Mouse (Mus musculus) forebrain, embryonic 10.5 days (tissue): ENCODE measurements around the gene Yeats2. TPM values are rescaled to one million over a fixed set of nuclear protein-coding genes. Genes with fewer than 3 reads are reported as not detected.
"Not testable (repeated sequence)": the region's sequence is repeated elsewhere in the genome, so short reads cannot be mapped to it uniquely, and the experiment has no call there.

Source experiments
- DNase-seq: peaks from one replicate; pipeline ENCODE4 v3.0.0-alpha.2; 2017; ENCODE audit warnings: low spot score; ENCODE audit errors: extremely low spot score
- H3K27ac ChIP-seq: fragments of 300-500 bp; sonication (generic); 2 replicates; pipeline ENCODE4 v1.5.1; 2016; ENCODE audit warnings: mild to moderate bottlenecking
- H3K27me3 ChIP-seq: fragments of 300-500 bp; sonication (generic); 2 replicates; pipeline ENCODE4 v1.6.1; 2016; ENCODE audit warnings: mild to moderate bottlenecking; ENCODE audit not compliant: poor library complexity, severe bottlenecking
- H3K36me3 ChIP-seq: fragments of 300-500 bp; sonication (generic); replicated peaks from 2 replicates; pipeline ENCODE4 v1.6.1; 2016; ENCODE audit warnings: mild to moderate bottlenecking, moderate library complexity
- H3K4me1 ChIP-seq: fragments of 300-500 bp; sonication (generic); 2 replicates; pipeline ENCODE4 v1.6.1; 2016
- H3K4me3 ChIP-seq: fragments of 300-500 bp; sonication (generic); 2 replicates; pipeline ENCODE4 v1.5.1; 2016; ENCODE audit warnings: mild to moderate bottlenecking, moderate library complexity
- H3K9me3 ChIP-seq: fragments of 300-500 bp; sonication (generic); 2 replicates; pipeline ENCODE4 v1.6.1; 2016; ENCODE audit warnings: mild to moderate bottlenecking, moderate library complexity
- WGBS: fragments of 180-500 bp; shearing (Covaris S2); methylation state at CpG from one replicate; pipeline ENCODE4 v1.1.7; 2016; 5-methylcytosine and 5-hydroxymethylcytosine counted together
- polyA plus RNA-seq: library from polyadenylated mRNA; unstranded; fragments of >200 nt; fragmentation: Nextera tagmentation; extraction: Ambion mirVana; gene quantifications from 2 replicates; pipeline ENCODE4 v1.2.1, GENCODE M21; 2016

Gene Yeats2
- 40.1 and 41.2 TPM in 2 replicates for polyA plus RNA-seq

- Histone ChIP-seq H3K4me1 (peaks cover 15% of the 10 kb centered on the region), H3K27me3 (no peaks in the 10 kb centered on the region), H3K27ac (peak within 1 kb of the TSS; percentile 99), H3K4me3 (peak within 1 kb of the TSS; percentile 86), H3K9me3 (peaks cover 6% of the 10 kb centered on the region; the same call in 1 of the 2 replicates), H3K36me3 (peaks cover 33% of the 10 kb centered on the region)
- DNase-seq: peak; percentile 78
- WGBS: 2% methylated on average over 87 of the region's 92 CpGs
Observed at GRCm38 (mm10) chr16:20140772-20141531, at the start of gene Yeats2. TSS of gene Yeats2 (plus strand) at chr16:20141063.

DNA sequence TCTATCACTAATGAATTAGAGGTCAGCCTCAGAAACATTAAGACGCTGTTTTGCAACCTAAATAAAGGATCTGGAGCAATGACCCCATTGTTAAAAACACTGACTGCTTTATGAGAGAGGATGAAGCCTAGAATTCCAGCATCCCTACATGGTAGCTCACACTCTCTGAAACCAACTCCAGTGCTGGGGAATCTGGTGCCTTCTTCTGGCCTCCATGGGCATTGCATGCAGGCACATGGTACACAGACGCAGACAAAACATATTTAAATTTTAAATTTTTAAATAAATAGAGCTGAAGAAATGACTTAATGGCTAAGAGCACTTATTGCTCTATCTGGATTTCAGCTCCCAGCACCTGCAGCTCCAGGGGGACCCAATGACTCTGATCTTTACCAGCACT is 44.9 kb upstream of the Yeats2 start:
- WGBS: 86% methylated on average over 2 of the region's 2 CpGs
- Histone ChIP-seq H3K4me3 (no peak overlapping the region), H3K36me3 (no peaks in the 10 kb centered on the region; the same call in 1 of the 2 replicates), H3K9me3 (no peaks in the 10 kb centered on the region), H3K27me3 (no peaks in the 10 kb centered on the region), H3K4me1 (peaks cover 3% of the 10 kb centered on the region), H3K27ac (no peak overlapping the region)
- no peak for DNase-seq

GRCm38 (mm10) chr16:20097069-20097710 is 43.7 kb upstream of the Yeats2 start, which contains the start of gene Klhl24:
TSS of gene Klhl24 (plus strand) at chr16:20097542.
- Histone ChIP-seq H3K9me3 (no peaks in the 10 kb centered on the region), H3K36me3 (no peaks in the 10 kb centered on the region; the same call in 1 of the 2 replicates), H3K4me3 (peak within 1 kb of the TSS; percentile 96), H3K4me1 (no peaks in the 10 kb centered on the region; the same call in 1 of the 2 replicates), H3K27me3 (no peaks in the 10 kb centered on the region), H3K27ac (peak within 1 kb of the TSS; percentile 98)
- WGBS: 2% methylated on average over 29 of the region's 29 CpGs
- peak; percentile 92 for DNase-seq

GRCm38 (mm10) chr16:20097711-20098374 is 43.0 kb upstream of the Yeats2 start:
- no peaks in the 10 kb centered on the region for H3K27me3 ChIP-seq
- H3K9me3 ChIP-seq: peaks cover 4% of the 10 kb centered on the region; the same call in 1 of the 2 replicates
- H3K4me1 ChIP-seq: no peaks in the 10 kb centered on the region; the same call in 1 of the 2 replicates
- H3K4me3 ChIP-seq: peak overlapping the region; percentile 96
- peaks cover 5% of the 10 kb centered on the region; the same call in 1 of the 2 replicates for H3K36me3 ChIP-seq
- H3K27ac ChIP-seq: peak overlapping the region; percentile 98
- WGBS: under 1% methylated on average over 61 of the region's 61 CpGs
- peak; percentile 92 for DNase-seq

DNA sequence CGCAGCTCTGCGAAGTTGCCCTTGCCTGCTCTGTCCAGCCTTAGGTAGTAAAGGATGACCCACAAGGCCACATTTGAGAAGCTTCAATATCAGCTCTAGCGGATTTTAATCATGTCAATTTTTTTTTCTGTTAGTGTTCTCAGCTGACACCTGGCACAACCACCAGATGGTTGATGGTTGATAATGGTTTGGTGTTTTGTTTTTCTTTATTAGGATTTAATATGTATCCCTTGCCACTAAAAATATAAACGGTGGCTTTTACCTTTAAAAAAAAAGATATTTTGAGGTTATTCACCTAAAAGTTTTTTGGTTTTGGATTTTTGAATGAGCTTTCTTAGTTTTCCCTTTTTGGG is 42.5 kb upstream of the Yeats2 start:
- Histone ChIP-seq H3K36me3 (peaks cover 10% of the 10 kb centered on the region), H3K9me3 (peaks cover 9% of the 10 kb centered on the region), H3K4me3 (peak overlapping the region; percentile 96), H3K27me3 (no peaks in the 10 kb centered on the region), H3K27ac (peak overlapping the region; percentile 98), H3K4me1 (no peaks in the 10 kb centered on the region; the same call in 1 of the 2 replicates)
- DNase-seq: no peak
- 7% methylated on average over 4 of the region's 4 CpGs for WGBS

- H3K36me3 ChIP-seq: peaks cover 17% of the 10 kb centered on the region
- H3K4me1 ChIP-seq: no peaks in the 10 kb centered on the region; the same call in 1 of the 2 replicates
- H3K27ac ChIP-seq: no peak overlapping the region
- WGBS: 95% methylated on average over 6 of the region's 6 CpGs
- H3K9me3 ChIP-seq: peaks cover 16% of the 10 kb centered on the region
- peak overlapping the region; percentile 96; the same call in 1 of the 2 replicates for H3K4me3 ChIP-seq
- no peaks in the 10 kb centered on the region for H3K27me3 ChIP-seq
- DNase-seq: no peak
Observed at GRCm38 (mm10) chr16:20098866-20099629, 41.8 kb upstream of the Yeats2 start.

DNA sequence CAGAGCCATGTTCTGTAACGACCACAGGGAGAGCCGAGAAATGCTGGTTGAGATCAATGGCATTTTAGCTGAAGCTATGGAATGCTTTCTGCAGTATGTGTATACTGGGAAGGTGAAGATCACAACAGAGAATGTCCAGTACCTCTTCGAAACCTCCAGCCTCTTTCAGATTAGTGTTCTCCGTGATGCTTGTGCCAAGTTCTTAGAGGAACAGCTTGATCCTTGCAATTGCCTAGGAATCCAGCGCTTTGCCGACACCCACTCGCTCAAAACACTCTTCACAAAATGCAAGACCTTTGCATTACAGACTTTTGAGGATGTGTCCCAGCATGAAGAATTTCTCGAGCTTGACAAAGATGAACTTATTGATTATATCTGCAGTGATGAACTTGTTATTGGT is 33.9 kb upstream of the Yeats2 start:
- H3K27me3 ChIP-seq: no peaks in the 10 kb centered on the region
- no peak overlapping the region for H3K4me3 ChIP-seq
- peaks cover 34% of the 10 kb centered on the region for H3K9me3 ChIP-seq
- peaks cover 84% of the 10 kb centered on the region for H3K36me3 ChIP-seq
- 97% methylated on average over 8 of the region's 8 CpGs for WGBS
- H3K4me1 ChIP-seq: no peaks in the 10 kb centered on the region
- no peak overlapping the region for H3K27ac ChIP-seq
- DNase-seq: no peak

DNA sequence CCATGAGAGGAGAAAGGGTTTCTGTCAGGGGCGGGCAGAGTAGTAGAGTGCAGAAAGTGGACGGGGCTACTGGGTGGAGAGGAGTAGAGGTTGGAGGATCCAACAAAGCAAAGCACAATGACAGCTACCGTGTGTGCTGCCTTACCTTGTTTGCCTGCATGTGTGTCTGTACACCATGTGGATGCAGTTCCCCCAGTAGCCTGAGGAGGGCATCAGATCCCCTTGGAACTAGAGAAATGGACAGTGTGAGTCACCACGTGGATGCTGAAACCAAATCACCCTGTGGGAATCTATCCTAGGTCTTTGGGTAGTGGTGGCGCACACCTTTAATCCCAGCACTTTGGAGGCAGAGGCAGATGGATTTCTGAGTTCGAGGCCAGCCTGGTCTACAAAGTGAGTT is 31.9 kb upstream of the Yeats2 start:
- Histone ChIP-seq H3K9me3 (peaks cover 19% of the 10 kb centered on the region), H3K4me3 (no peak overlapping the region), H3K4me1 (no peaks in the 10 kb centered on the region), H3K27ac (no peak overlapping the region), H3K27me3 (no peaks in the 10 kb centered on the region), H3K36me3 (peaks cover 84% of the 10 kb centered on the region)
- DNase-seq: no peak
- WGBS: 95% methylated on average over 6 of the region's 6 CpGs

GRCm38 (mm10) chr16:20112649-20113048 is 28.2 kb upstream of the Yeats2 start:
- Histone ChIP-seq H3K27ac (no peak overlapping the region), H3K4me1 (peaks cover 6% of the 10 kb centered on the region), H3K9me3 (peaks cover 9% of the 10 kb centered on the region; the same call in 1 of the 2 replicates), H3K4me3 (no peak overlapping the region), H3K36me3 (peaks cover 77% of the 10 kb centered on the region), H3K27me3 (peaks cover 21% of the 10 kb centered on the region; the same call in 1 of the 2 replicates)
- DNase-seq: no peak
- 91% methylated on average over 2 of the region's 2 CpGs for WGBS

DNA sequence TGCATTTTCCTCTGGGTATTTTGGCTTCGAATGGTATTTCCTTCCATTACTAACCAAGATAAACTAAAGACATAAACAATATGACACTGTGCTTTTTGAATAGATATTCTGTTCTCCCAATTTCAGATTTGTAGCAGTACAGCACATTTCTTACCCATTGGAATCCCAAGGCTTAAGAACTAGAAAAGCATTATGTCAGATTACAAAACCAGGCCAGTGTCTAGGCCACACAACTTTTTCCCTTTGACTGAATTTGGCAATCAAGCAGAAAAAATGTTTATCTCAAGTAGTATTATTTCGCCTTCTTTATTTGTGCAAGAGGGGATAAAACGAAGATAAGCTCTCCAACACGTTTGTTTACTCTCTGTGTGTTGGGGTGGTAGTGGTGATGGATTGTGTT is 24.8 kb upstream of the Yeats2 start:
- no peak for DNase-seq
- H3K27me3 ChIP-seq: peaks cover 41% of the 10 kb centered on the region; the same call in 1 of the 2 replicates
- H3K4me1 ChIP-seq: peaks cover 26% of the 10 kb centered on the region
- H3K27ac ChIP-seq: no peak overlapping the region
- 81% methylated on average over 4 of the region's 4 CpGs for WGBS
- no peak overlapping the region for H3K4me3 ChIP-seq
- H3K36me3 ChIP-seq: peaks cover 70% of the 10 kb centered on the region
- no peaks in the 10 kb centered on the region for H3K9me3 ChIP-seq

GRCm38 (mm10) chr16:20126319-20126883 is 14.5 kb upstream of the Yeats2 start:
- H3K4me3 ChIP-seq, H3K27ac ChIP-seq, DNase-seq, H3K27me3 ChIP-seq, H3K4me1 ChIP-seq, H3K9me3 ChIP-seq: not testable (repeated sequence)
- 89% methylated on average over 10 of the region's 10 CpGs for WGBS
- H3K36me3 ChIP-seq: peaks cover 49% of the 10 kb centered on the region

GRCm38 (mm10) chr16:20130397-20130796 is 10.5 kb upstream of the Yeats2 start:
- Histone ChIP-seq H3K36me3 (peaks cover 18% of the 10 kb centered on the region), H3K4me3 (no peak overlapping the region), H3K4me1 (no peaks in the 10 kb centered on the region), H3K27me3 (no peaks in the 10 kb centered on the region), H3K9me3 (no peaks in the 10 kb centered on the region), H3K27ac (no peak overlapping the region)
- WGBS: 64% methylated on average over 2 of the region's 2 CpGs
- no peak for DNase-seq
